Mouse (Mus musculus): ENCODE data around the gene AI661453. TPM values are rescaled to one million over a fixed set of nuclear protein-coding genes. Genes with fewer than 3 reads are reported as not detected.

The AI661453 gene
- polyA plus RNA-seq, 1 experiment: not detected

DNA sequence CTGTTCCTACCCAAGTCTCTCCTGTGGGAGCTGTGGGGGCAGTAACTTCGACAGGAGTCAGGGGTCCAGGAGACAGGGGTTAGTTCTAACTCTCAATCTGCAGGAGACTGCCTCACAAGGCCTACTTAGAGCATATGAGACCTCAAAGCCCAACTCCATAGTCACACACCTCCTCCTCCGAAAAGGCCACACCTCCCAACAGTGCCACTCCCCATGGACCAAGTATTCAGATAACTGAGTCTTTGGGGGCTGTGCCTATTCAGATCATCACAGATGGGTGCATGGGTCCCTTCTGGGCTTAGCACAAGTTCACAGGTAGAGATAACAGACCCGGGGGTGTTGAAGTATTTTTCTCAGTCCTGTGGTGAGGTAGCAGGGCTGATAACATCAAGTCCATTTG lies 25.3 kb downstream of the AI661453 start:
- Histone ChIP-seq H3K9me3 (ENCODE audit: control insufficient read depth, low read length) (no peaks in the 10 kb centered on the region), H3K36me3 (ENCODE audit: control insufficient read depth) (no peaks in the 10 kb centered on the region), H3K4me3 (replicated peaks) (no peak overlapping the region), H3K27me3 (ENCODE audit: control insufficient read depth) (peaks cover 2% of the 10 kb centered on the region; the same call in 1 of the 2 replicates), H3K4me1 (ENCODE audit: control insufficient read depth) (peaks cover 9% of the 10 kb centered on the region; the same call in 1 of the 2 replicates)
- TF ChIP-seq TAL1 (IDR thresholded peaks at IDR 0.05; ENCODE audit: low read length): no peak
- TF ChIP-seq GATA1 (IDR thresholded peaks at IDR 0.05; ENCODE audit: low read length): no peak

DNA sequence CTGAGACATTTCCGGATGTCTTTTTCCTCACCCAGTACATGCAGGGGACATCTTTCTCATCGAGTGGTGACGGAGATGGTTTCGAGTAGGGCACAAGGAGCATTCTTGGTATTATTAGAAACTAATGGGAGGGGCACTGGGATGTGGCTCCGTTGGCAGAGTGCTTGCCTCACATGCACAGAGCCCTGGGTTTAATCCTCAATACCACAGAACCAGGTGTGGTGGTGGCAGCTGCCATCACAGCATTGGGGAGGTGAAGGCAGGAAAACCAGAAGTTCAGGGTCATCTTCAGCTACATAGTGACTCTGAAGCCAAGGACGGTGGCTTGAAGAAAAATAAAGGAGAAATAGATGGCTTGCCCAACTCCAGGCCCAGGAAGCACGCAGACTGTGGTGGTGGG lies 25.8 kb downstream of the AI661453 start:
- Histone ChIP-seq H3K4me1 (ENCODE audit: control insufficient read depth) (peaks cover 7% of the 10 kb centered on the region; the same call in 1 of the 2 replicates), H3K4me3 (replicated peaks) (no peak overlapping the region), H3K27me3 (ENCODE audit: control insufficient read depth) (peaks cover 7% of the 10 kb centered on the region), H3K9me3 (ENCODE audit: control insufficient read depth, low read length) (no peaks in the 10 kb centered on the region), H3K36me3 (ENCODE audit: control insufficient read depth) (no peaks in the 10 kb centered on the region)
- TF ChIP-seq GATA1 (IDR thresholded peaks at IDR 0.05; ENCODE audit: low read length) (no peak), TAL1 (IDR thresholded peaks at IDR 0.05; ENCODE audit: low read length) (no peak)

DNA sequence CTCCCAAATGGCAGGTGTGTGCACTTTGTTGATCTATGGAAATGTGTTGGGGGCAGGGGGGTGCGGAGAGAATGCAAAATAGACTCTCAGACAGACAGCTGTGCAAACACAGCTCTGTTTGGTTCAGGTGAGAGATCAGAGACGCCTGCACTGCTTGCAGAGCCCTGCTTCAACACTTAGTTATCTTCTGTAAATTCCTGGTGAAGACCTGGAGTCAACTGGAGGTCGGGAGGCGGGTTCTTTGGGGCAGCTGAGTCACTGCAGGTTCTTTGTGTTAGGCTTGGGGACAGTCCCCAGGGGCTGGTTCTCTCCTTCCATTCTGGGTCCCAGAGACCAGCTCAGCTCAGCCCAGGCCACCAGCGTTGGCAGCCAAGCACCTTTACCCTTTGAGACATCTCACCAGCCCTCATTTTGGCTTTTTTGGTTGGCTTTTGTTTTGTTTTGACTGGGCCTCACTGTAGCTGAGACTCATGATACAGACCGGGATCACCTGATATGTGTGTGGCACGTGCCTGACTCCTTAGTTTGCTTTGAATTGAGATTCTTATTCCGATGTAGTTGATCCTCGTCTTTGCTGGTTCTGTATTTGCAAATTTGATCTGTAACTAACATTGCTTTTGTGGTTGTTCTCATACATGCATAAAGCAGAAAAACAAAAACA lies 26.4 kb downstream of the AI661453 start:
- no peak for TF ChIP-seq TAL1 (IDR thresholded peaks at IDR 0.05; ENCODE audit: low read length)
- no peak for TF ChIP-seq GATA1 (IDR thresholded peaks at IDR 0.05; ENCODE audit: low read length)
- Histone ChIP-seq H3K27me3 (ENCODE audit: control insufficient read depth) (peaks cover 14% of the 10 kb centered on the region), H3K4me1 (ENCODE audit: control insufficient read depth) (peaks cover 7% of the 10 kb centered on the region; the same call in 1 of the 2 replicates), H3K4me3 (replicated peaks) (no peak overlapping the region), H3K36me3 (ENCODE audit: control insufficient read depth) (no peaks in the 10 kb centered on the region), H3K9me3 (ENCODE audit: control insufficient read depth, low read length) (no peaks in the 10 kb centered on the region)

DNA sequence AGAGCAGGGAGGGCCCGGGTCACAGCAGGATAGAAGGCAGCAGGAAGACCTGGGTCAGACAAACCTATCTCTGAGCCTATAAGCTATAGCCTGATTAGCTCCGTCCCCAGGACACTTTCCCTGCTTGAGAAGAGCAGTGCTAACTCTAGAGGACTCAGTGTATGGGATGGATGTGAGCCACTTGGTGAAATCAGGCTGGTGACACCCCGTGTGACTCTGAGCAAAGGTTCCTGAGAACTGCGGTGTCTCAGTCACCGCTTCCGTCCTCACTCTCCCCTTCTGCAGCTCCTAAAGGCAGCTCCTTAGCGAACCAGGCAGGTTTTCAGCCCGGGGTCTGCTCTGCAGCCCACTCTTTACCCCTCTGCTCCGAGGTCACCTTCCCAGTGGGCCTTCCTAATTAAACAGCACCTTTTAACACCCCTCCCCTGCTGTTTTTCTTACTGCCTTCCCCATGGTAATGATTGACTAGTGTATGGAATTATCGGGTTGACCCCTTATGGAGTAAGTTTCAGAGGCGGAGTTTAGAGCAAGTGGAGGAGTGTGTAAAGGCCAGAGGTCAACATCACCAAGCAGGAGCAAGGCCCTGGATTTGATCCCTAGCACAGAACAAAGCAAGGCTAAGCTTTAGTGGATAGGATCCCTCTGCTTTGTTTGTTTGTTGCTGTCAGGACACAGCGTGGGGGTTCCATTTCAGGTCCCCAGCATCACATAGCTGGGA lies 28.0 kb downstream of the AI661453 start:
- TF ChIP-seq GATA1 (IDR thresholded peaks at IDR 0.05; ENCODE audit: low read length) (no peak), TAL1 (IDR thresholded peaks at IDR 0.05; ENCODE audit: low read length) (no peak)
- Histone ChIP-seq H3K27me3 (ENCODE audit: control insufficient read depth) (peaks cover 29% of the 10 kb centered on the region), H3K9me3 (ENCODE audit: control insufficient read depth, low read length) (no peaks in the 10 kb centered on the region), H3K4me3 (replicated peaks) (no peak overlapping the region), H3K36me3 (ENCODE audit: control insufficient read depth) (no peaks in the 10 kb centered on the region), H3K4me1 (ENCODE audit: control insufficient read depth) (peaks cover 13% of the 10 kb centered on the region)

DNA sequence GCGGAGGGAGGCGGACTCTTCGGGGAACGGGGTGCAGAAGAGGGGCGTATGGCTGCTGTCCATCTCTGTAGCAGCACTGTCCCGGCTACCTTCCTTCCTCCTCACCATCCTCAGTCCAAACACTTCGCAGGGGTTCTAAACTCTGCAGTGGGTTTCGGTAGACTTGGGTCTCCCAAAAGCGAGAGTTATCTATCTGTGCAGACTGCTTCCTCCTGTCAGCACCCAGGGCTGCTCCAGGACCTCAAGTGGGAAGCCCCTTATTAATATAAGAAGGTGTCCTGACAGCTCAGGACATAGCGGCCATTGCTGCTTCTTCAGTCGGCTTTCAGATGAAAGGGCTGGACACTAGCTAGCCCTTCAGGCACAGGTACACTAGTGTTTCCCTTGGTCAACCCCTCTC lies 28.6 kb downstream of the AI661453 start:
- H3K36me3 ChIP-seq (ENCODE audit: control insufficient read depth): no peaks in the 10 kb centered on the region
- peaks cover 13% of the 10 kb centered on the region for H3K4me1 ChIP-seq (ENCODE audit: control insufficient read depth)
- no peaks in the 10 kb centered on the region for H3K9me3 ChIP-seq (ENCODE audit: control insufficient read depth, low read length)
- peaks cover 33% of the 10 kb centered on the region for H3K27me3 ChIP-seq (ENCODE audit: control insufficient read depth)
- TF ChIP-seq GATA1 (IDR thresholded peaks at IDR 0.05; ENCODE audit: low read length) (no peak), TAL1 (IDR thresholded peaks at IDR 0.05; ENCODE audit: low read length) (no peak)
- no peak overlapping the region for H3K4me3 ChIP-seq (replicated peaks)

DNA sequence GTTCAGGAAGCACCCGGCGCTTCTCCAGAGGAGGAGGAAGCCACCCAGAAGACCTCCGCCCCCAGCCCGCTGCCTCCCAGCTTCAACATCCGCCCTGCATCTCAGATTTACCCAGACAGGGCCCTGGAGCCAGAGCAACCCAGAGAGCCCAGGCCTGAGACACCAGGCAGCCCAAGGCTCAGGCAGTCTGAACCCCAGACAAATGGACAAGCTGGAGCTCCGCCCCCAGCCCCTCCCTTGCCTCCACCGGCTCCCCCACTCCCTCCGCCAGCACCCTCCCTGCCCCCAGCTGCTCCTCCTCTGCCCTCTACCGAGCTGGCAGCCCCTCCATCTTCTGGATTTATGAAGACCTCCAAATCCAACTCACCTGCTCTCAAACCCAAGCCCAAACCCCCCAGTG lies 29.9 kb downstream of the AI661453 start:
- TF ChIP-seq TAL1 (IDR thresholded peaks at IDR 0.05; ENCODE audit: low read length): no peak
- TF ChIP-seq GATA1 (IDR thresholded peaks at IDR 0.05; ENCODE audit: low read length): no peak
- H3K27me3 ChIP-seq (ENCODE audit: control insufficient read depth): peaks cover 40% of the 10 kb centered on the region

DNA sequence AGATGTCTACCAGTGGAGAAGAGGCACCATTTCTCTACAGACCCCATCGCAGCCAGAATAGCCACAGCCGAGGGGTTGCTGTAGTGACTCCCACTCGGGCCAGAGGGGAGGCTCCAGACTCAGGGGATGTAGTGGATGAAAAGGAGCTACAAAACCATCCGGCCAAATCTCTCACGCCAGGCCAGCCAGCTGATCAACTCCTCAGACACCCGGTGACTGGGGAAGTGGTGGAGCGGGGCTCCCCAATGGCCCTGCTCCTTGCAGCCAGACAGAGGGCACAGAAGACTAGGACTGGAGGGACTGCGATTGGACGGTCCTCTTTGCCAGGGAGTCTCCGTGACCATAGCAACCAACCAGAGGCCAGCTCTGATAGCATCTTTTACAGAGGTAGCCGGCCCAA lies 31.2 kb downstream of the AI661453 start:
- Histone ChIP-seq H3K9me3 (ENCODE audit: control insufficient read depth, low read length) (no peaks in the 10 kb centered on the region), H3K4me1 (ENCODE audit: control insufficient read depth) (peaks cover 10% of the 10 kb centered on the region), H3K36me3 (ENCODE audit: control insufficient read depth) (no peaks in the 10 kb centered on the region), H3K4me3 (replicated peaks) (no peak overlapping the region), H3K27me3 (ENCODE audit: control insufficient read depth) (peaks cover 46% of the 10 kb centered on the region)
- no peak for TF ChIP-seq GATA1 (IDR thresholded peaks at IDR 0.05; ENCODE audit: low read length)
- no peak for TF ChIP-seq TAL1 (IDR thresholded peaks at IDR 0.05; ENCODE audit: low read length)

More for the DNA sequence above, 29.9 kb downstream of the AI661453 start:
- no peak overlapping the region for H3K4me3 ChIP-seq (replicated peaks)
- peaks cover 13% of the 10 kb centered on the region for H3K4me1 ChIP-seq (ENCODE audit: control insufficient read depth)
- H3K36me3 ChIP-seq (ENCODE audit: control insufficient read depth): no peaks in the 10 kb centered on the region
- H3K9me3 ChIP-seq (ENCODE audit: control insufficient read depth, low read length): no peaks in the 10 kb centered on the region

DNA sequence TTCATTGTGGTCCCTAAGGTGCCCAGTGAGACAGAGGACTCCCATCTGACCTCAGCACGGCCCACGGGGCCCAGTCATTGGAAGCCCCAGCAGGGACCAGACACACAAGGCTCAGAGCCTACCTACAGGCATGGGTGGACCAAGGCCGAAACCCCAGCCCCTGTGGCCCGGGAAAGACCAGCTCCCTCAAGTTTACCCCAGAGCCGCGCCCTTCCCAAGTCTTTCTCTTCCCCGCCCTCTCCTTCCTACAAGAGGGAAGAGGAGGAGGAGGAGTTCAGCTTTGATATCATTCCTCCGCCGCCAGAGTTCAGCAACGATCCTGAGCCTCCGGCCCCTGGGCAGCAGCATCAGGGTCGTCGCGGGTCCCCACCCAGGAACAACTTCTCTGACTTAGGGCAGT lies 31.6 kb downstream of the AI661453 start:
- Histone ChIP-seq H3K4me3 (replicated peaks) (no peak overlapping the region), H3K4me1 (ENCODE audit: control insufficient read depth) (peaks cover 11% of the 10 kb centered on the region), H3K27me3 (ENCODE audit: control insufficient read depth) (peaks cover 49% of the 10 kb centered on the region), H3K9me3 (ENCODE audit: control insufficient read depth, low read length) (no peaks in the 10 kb centered on the region), H3K36me3 (ENCODE audit: control insufficient read depth) (no peaks in the 10 kb centered on the region)
- no peak for TF ChIP-seq TAL1 (IDR thresholded peaks at IDR 0.05; ENCODE audit: low read length)
- TF ChIP-seq GATA1 (IDR thresholded peaks at IDR 0.05; ENCODE audit: low read length): no peak

DNA sequence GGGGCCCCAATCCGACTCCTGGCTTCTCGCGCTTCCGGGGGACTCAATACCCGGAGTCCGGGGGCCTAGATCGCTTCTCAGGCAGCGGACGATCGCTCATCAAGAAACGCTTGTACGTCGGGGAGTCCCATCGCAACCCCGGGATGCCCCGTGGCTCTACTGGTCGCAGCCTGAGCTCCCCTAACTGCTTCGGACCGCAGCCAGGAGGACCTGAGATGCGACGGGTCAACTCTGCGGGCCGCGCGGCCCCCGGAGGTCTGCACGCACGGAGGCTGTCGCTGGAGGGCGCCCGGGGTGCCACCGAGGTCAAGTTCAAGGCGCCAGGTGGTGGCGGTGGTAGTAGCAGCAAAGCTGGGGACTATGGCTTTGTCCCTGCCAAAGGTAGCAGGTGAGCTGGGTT lies 32.1 kb downstream of the AI661453 start:
- peaks cover 49% of the 10 kb centered on the region for H3K27me3 ChIP-seq (ENCODE audit: control insufficient read depth)
- H3K9me3 ChIP-seq (ENCODE audit: control insufficient read depth, low read length): no peaks in the 10 kb centered on the region
- no peaks in the 10 kb centered on the region for H3K36me3 ChIP-seq (ENCODE audit: control insufficient read depth)
- H3K4me1 ChIP-seq (ENCODE audit: control insufficient read depth): peaks cover 11% of the 10 kb centered on the region
- TF ChIP-seq TAL1 (IDR thresholded peaks at IDR 0.05; ENCODE audit: low read length) (no peak), GATA1 (IDR thresholded peaks at IDR 0.05; ENCODE audit: low read length) (no peak)
- H3K4me3 ChIP-seq (replicated peaks): no peak overlapping the region
